Mouse (Mus musculus) liver, postnatal 0 days (tissue): ENCODE measurements around the gene Ldlr. TPM values are rescaled to one million over a fixed set of nuclear protein-coding genes. Genes with fewer than 3 reads are reported as not detected.

Experiments
- ATAC-seq: fragments of 200-750 bp; cut with Nextera tagmentation; 2 replicates; pipeline ENCODE4 v1.8.0; 2017; ENCODE audit warnings: mild to moderate bottlenecking, moderate library complexity
- DNase-seq: peaks from one replicate; pipeline ENCODE4 v3.0.0-alpha.2; 2016
- H3K27ac ChIP-seq: fragments of 300-500 bp; sonication (generic); 2 replicates; pipeline ENCODE4 v1.5.1; 2014; ENCODE audit warnings: antibody characterized with exemption, moderate library complexity, mild to moderate bottlenecking, low read depth
- H3K27me3 ChIP-seq: fragments of 300-500 bp; sonication (generic); 2 replicates; pipeline ENCODE4 v1.6.1; 2014; ENCODE audit warnings: low read length, control low read depth, mixed read lengths; ENCODE audit not compliant: insufficient read depth
- H3K36me3 ChIP-seq: fragments of 300-500 bp; sonication (generic); replicated peaks from 2 replicates; pipeline ENCODE4 v1.6.1; 2014; ENCODE audit warnings: mild to moderate bottlenecking, control low read depth, low read length, moderate library complexity, mixed read lengths; ENCODE audit not compliant: insufficient read depth
- H3K4me1 ChIP-seq: fragments of 300-500 bp; sonication (generic); 2 replicates; pipeline ENCODE4 v1.6.1; 2014; ENCODE audit warnings: antibody characterized with exemption, mild to moderate bottlenecking, control low read depth; ENCODE audit not compliant: insufficient read depth
- H3K4me2 ChIP-seq: fragments of 300-500 bp; sonication (generic); 2 replicates; pipeline ENCODE4 v1.6.1; 2014; ENCODE audit warnings: low read depth, mild to moderate bottlenecking, low read length, moderate library complexity, mixed read lengths
- H3K4me3 ChIP-seq: fragments of 300-500 bp; sonication (generic); 2 replicates; pipeline ENCODE4 v1.5.1; 2014; ENCODE audit warnings: low read depth, low read length
- H3K9ac ChIP-seq: fragments of 300-500 bp; sonication (generic); replicated peaks from 2 replicates; pipeline ENCODE4 v1.6.1; 2014; ENCODE audit warnings: mild to moderate bottlenecking, moderate library complexity
- H3K9me3 ChIP-seq: fragments of 300-500 bp; sonication (generic); 2 replicates; pipeline ENCODE4 v1.6.1; 2016; ENCODE audit warnings: mild to moderate bottlenecking, control low read depth, low read length, mixed read lengths
- CTCF ChIP-seq: sonication (generic); IDR thresholded peaks from 2 replicates; pipeline ENCODE4 v1.5.1; 2016; ENCODE audit warnings: antibody characterized with exemption, low read depth
- EP300 ChIP-seq: IDR thresholded peaks from 2 replicates; pipeline ENCODE4 v1.6.1; 2016; ENCODE audit warnings: antibody characterized with exemption, low read depth, mild to moderate bottlenecking
- WGBS: fragments of 180-500 bp; shearing (Covaris S2); extraction: QIAGEN DNeasy Blood & Tissue Kit; methylation state at CpG from one replicate; pipeline ENCODE4 v1.1.7; 2014; ENCODE audit not compliant: insufficient replicate concordance; 5-methylcytosine and 5-hydroxymethylcytosine counted together
- polyA plus RNA-seq: library from polyadenylated mRNA; unstranded; fragments of >200 nt; fragmentation: Nextera tagmentation; extraction: Ambion mirVana; gene quantifications from 2 replicates; pipeline ENCODE4 v1.2.1, GENCODE M21; 2015

The Ldlr gene
- polyA plus RNA-seq, 1 experiment from 2014 or later: 13.2 TPM

DNA sequence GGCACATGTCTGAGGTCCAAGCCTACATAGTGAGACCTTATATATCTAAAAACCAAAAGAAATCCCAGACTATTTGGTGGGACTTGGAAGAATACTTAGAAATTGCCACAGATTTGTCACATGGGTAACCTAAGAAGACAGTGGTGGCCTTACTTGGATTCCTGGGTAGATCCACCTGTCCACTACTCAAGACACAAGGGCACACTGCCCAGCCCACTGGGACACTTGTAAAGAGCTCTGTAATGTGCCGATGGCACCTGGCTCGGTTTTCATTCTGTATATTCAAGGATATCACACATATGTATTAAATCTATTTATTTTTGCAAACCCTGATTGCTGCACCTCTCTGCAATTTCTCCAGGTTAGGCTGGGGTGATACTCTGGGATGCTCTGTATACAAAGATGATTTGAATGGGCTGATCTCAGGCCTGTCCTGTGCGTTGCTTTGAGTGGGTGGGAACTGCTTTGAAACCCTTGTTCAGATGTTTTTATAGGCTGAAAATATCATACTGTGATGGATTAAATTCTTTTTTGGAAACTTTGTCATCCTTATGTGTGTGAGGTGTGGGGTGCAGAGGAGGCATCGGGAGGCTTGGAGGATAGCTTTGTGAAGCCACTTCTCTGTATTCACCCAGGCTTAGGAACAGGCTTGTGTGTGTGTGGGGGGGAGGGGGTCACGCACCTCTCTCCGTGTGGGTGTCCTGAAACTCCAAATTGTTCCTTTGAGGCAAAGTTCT lies 26.3 kb downstream of the Ldlr start:
- Histone ChIP-seq H3K27ac (no peak overlapping the region), H3K4me3 (no peak overlapping the region), H3K27me3 (no peaks in the 10 kb centered on the region), H3K4me1 (peaks cover 3% of the 10 kb centered on the region; the same call in 1 of the 2 replicates), H3K9ac (no peak overlapping the region), H3K9me3 (no peaks in the 10 kb centered on the region), H3K36me3 (peaks cover 48% of the 10 kb centered on the region), H3K4me2 (no peak overlapping the region)
- DNase-seq (no peak), ATAC-seq (no peak)
- TF ChIP-seq CTCF (no peak), EP300 (no peak)
- 84% methylated on average over 6 of the region's 6 CpGs for WGBS

GRCm38 (mm10) chr9:21750370-21750769 lies 27.1 kb downstream of the Ldlr start:
- no peak for DNase-seq
- TF ChIP-seq CTCF (no peak), EP300 (no peak)
- ATAC-seq: no peak

GRCm38 (mm10) chr9:21751347-21751746 lies 28.1 kb downstream of the Ldlr start:
- Histone ChIP-seq H3K4me1 (peaks cover 3% of the 10 kb centered on the region; the same call in 1 of the 2 replicates), H3K9ac (no peak overlapping the region), H3K4me2 (no peak overlapping the region), H3K9me3 (no peaks in the 10 kb centered on the region), H3K36me3 (peaks cover 39% of the 10 kb centered on the region), H3K4me3 (no peak overlapping the region), H3K27me3 (no peaks in the 10 kb centered on the region), H3K27ac (0 out of 2 replicates have a peak overlapping the region, but pooled peaks have one; percentile 4)
- no peak for ATAC-seq
- WGBS: 72% methylated on average over 6 of the region's 6 CpGs
- TF ChIP-seq CTCF (peak; percentile 34), EP300 (no peak)
- DNase-seq: no peak

More at GRCm38 (mm10) chr9:21750370-21750769, 27.1 kb downstream of the Ldlr start:
- no peaks in the 10 kb centered on the region for H3K9me3 ChIP-seq
- peaks cover 43% of the 10 kb centered on the region for H3K36me3 ChIP-seq
- H3K4me2 ChIP-seq: no peak overlapping the region
- H3K27ac ChIP-seq: no peak overlapping the region
- no peak overlapping the region for H3K4me3 ChIP-seq
- no peak overlapping the region for H3K9ac ChIP-seq
- H3K27me3 ChIP-seq: no peaks in the 10 kb centered on the region
- 78% methylated on average over 2 of the region's 3 CpGs for WGBS
- peaks cover 3% of the 10 kb centered on the region; the same call in 1 of the 2 replicates for H3K4me1 ChIP-seq

- H3K27me3 ChIP-seq: no peaks in the 10 kb centered on the region
- TF ChIP-seq CTCF (no peak), EP300 (no peak)
- 57% methylated on average over 10 of the region's 10 CpGs for WGBS
- H3K4me2 ChIP-seq: no peak overlapping the region
- peaks cover 3% of the 10 kb centered on the region; the same call in 1 of the 2 replicates for H3K4me1 ChIP-seq
- H3K36me3 ChIP-seq: peaks cover 34% of the 10 kb centered on the region
- no peak overlapping the region for H3K4me3 ChIP-seq
- peak; percentile 18; the same call in 1 of the 2 replicates for ATAC-seq
- no peak for DNase-seq
- no peaks in the 10 kb centered on the region for H3K9me3 ChIP-seq
- H3K9ac ChIP-seq: no peak overlapping the region
- peak overlapping the region; percentile 4; the same call in 1 of the 2 replicates for H3K27ac ChIP-seq
Observed at GRCm38 (mm10) chr9:21752252-21752792, 29.0 kb downstream of the Ldlr start.

- Histone ChIP-seq H3K4me1 (peaks cover 9% of the 10 kb centered on the region; the same call in 1 of the 2 replicates), H3K27ac (no peak overlapping the region), H3K4me3 (no peak overlapping the region), H3K27me3 (no peaks in the 10 kb centered on the region), H3K9ac (0 out of 2 replicates have a peak overlapping the region, but pooled peaks have one; percentile 6), H3K9me3 (no peaks in the 10 kb centered on the region), H3K4me2 (no peak overlapping the region), H3K36me3 (peaks cover 19% of the 10 kb centered on the region)
- no peak for TF ChIP-seq CTCF
- no peak for TF ChIP-seq EP300
- ATAC-seq (peak; percentile 36; the same call in 1 of the 2 replicates), DNase-seq (no peak)
- WGBS: 85% methylated on average over 2 of the region's 2 CpGs
Observed at GRCm38 (mm10) chr9:21754003-21754402, 30.7 kb downstream of the Ldlr start.

DNA sequence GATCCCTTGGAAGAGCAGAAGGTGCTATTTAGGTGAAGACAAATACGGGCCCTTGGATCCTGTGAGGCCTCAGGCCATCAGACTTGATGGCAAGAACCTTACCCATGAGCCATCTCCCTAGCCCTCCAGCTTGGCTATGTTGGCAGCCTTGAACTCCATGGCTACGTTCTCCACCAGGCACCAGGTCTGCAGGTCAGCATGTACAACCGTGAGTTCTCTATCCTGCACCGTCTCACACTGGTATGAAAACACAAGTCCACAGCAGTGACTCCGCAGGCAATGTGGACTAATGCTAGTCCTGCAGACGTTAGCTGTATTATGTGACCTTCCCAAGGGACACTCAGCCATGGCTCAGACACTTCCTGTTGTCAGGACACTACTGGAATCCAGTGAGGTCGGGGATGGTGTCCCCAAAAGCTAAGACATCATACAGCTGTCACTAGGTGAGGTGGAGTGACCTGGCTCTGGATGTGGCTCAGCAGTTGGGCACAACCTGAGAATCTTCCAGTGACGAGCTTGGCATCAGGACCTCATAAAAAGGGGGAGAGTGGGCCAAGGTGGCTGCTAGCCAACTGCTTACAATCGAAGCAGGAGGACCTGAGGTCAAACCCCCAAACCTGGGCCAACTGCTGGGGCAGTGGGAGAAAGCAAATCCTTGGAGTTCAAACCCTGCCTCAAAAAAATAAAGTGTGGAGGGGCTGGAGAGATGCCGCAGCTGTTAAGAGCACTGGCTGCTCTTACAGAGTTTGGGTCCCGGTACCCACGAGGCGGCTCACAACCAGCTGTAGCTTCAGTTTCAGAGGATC lies 31.4 kb downstream of the Ldlr start:
- Histone ChIP-seq H3K4me1 (peaks cover 16% of the 10 kb centered on the region; the same call in 1 of the 2 replicates), H3K9me3 (no peaks in the 10 kb centered on the region), H3K27me3 (no peaks in the 10 kb centered on the region), H3K36me3 (peaks cover 13% of the 10 kb centered on the region), H3K4me2 (no peak overlapping the region), H3K4me3 (no peak overlapping the region), H3K9ac (no peak overlapping the region), H3K27ac (no peak overlapping the region)
- DNase-seq: no peak
- WGBS: 81% methylated on average over 13 of the region's 13 CpGs
- no peak for ATAC-seq
- TF ChIP-seq EP300: no peak
